Mouse (Mus musculus): ENCODE data around the gene Defa25. TPM values are rescaled to one million over a fixed set of nuclear protein-coding genes. Genes with fewer than 3 reads are reported as not detected.
"Not testable (repeated sequence)": the region's sequence is repeated elsewhere in the genome, so short reads cannot be mapped to it uniquely, and the experiment has no call there.

The Defa25 gene
- polyA plus RNA-seq (2016; fragmentation: Nextera tagmentation; extraction: Ambion mirVana), result not detected in 2 replicates

- H3K27me3 ChIP-seq; ATAC-seq (ENCODE audit: insufficient number of reproducible peaks, insufficient read depth, low FRiP score, low TSS enrichment, low read depth); H3K4me1 ChIP-seq (replicated peaks); H3K9ac ChIP-seq (replicated peaks); H3K4me3 ChIP-seq (replicated peaks); H3K4me2 ChIP-seq; H3K27ac ChIP-seq; H3K9me3 ChIP-seq; H3K36me3 ChIP-seq: not testable (repeated sequence)
Observed at GRCm38 (mm10) chr8:21084142-21084541, at the start of gene Defa25. Gene Defa25 (plus strand): TSS chr8:21084442.

- not testable (repeated sequence) for ATAC-seq (ENCODE audit: insufficient number of reproducible peaks, insufficient read depth, low FRiP score, low TSS enrichment, low read depth); H3K27ac ChIP-seq; H3K36me3 ChIP-seq; H3K9ac ChIP-seq (replicated peaks); H3K4me1 ChIP-seq (replicated peaks); H3K4me3 ChIP-seq (replicated peaks); H3K27me3 ChIP-seq; H3K9me3 ChIP-seq; H3K4me2 ChIP-seq
- WGBS, result no CpG with 5 or more reads among the region's 1 CpGs
Observed at GRCm38 (mm10) chr8:21054747-21055146, 29.5 kb upstream of the Defa25 start, which contains the start of gene Defa23. Gene Defa23 (plus strand): TSS chr8:21055047.

- not testable (repeated sequence) for H3K27me3 ChIP-seq; H3K27ac ChIP-seq; H3K9ac ChIP-seq (replicated peaks); H3K4me3 ChIP-seq (replicated peaks); H3K4me1 ChIP-seq (replicated peaks); H3K4me2 ChIP-seq; H3K36me3 ChIP-seq; ATAC-seq (ENCODE audit: insufficient number of reproducible peaks, insufficient read depth, low FRiP score, low TSS enrichment, low read depth); H3K9me3 ChIP-seq
- 93% methylated on average over 1 of the region's 1 CpGs for WGBS
Observed at GRCm38 (mm10) chr8:21064738-21065137, 19.5 kb upstream of the Defa25 start, which contains the start of gene Defa35. Gene Defa35 (plus strand): TSS chr8:21065038.

GRCm38 (mm10) chr8:21093106-21093505 lies 8.9 kb downstream of the Defa25 start:
- WGBS, result 39% methylated on average over 4 of the region's 4 CpGs
- no peak overlapping the region for H3K4me2 ChIP-seq
- H3K4me3 ChIP-seq (replicated peaks), result no peak overlapping the region
- H3K27ac ChIP-seq, result no peak overlapping the region
- H3K9me3 ChIP-seq, result 0 out of 2 replicates have a peak, but pooled peaks cover 2% of the 10 kb centered on the region
- H3K4me1 ChIP-seq (replicated peaks), result no peaks in the 10 kb centered on the region
- ATAC-seq (ENCODE audit: insufficient number of reproducible peaks, insufficient read depth, low FRiP score, low TSS enrichment, low read depth), result no peak
- H3K36me3 ChIP-seq, result no peaks in the 10 kb centered on the region
- H3K27me3 ChIP-seq, result no peaks in the 10 kb centered on the region
- H3K9ac ChIP-seq (replicated peaks), result no peak overlapping the region

GRCm38 (mm10) chr8:21095950-21096349 lies 11.7 kb downstream of the Defa25 start, which contains the start of gene Gm14851:
Gene Gm14851 (minus strand): TSS chr8:21096050.
- not testable (repeated sequence) for H3K4me1 ChIP-seq (replicated peaks); ATAC-seq (ENCODE audit: insufficient number of reproducible peaks, insufficient read depth, low FRiP score, low TSS enrichment, low read depth); H3K4me3 ChIP-seq (replicated peaks); H3K27ac ChIP-seq; H3K9ac ChIP-seq (replicated peaks); H3K36me3 ChIP-seq; H3K9me3 ChIP-seq; H3K4me2 ChIP-seq; H3K27me3 ChIP-seq
- 67% methylated on average over 1 of the region's 2 CpGs for WGBS

- not testable (repeated sequence) for H3K36me3 ChIP-seq; ATAC-seq (ENCODE audit: insufficient number of reproducible peaks, insufficient read depth, low FRiP score, low TSS enrichment, low read depth); H3K27ac ChIP-seq; H3K27me3 ChIP-seq; H3K9ac ChIP-seq (replicated peaks); H3K4me2 ChIP-seq; H3K4me1 ChIP-seq (replicated peaks); H3K4me3 ChIP-seq (replicated peaks)
- peaks cover 13% of the 10 kb centered on the region; the same call in 1 of the 2 replicates for H3K9me3 ChIP-seq
- WGBS, result 63% methylated on average over 3 of the region's 3 CpGs
Observed at GRCm38 (mm10) chr8:21134342-21134741, 50.1 kb downstream of the Defa25 start, which contains the start of gene Defa30. Gene Defa30 (plus strand): TSS chr8:21134642.

Other genes starting within 250 kb of the Defa25 start
- not detected in 2 replicates for gene Defb33, start 191.8 kb upstream of the Defa25 start, polyA plus RNA-seq (2016; fragmentation: Nextera tagmentation; extraction: Ambion mirVana)
- not detected in 2 replicates for gene Gm15056, start 181.8 kb upstream of the Defa25 start, polyA plus RNA-seq (2016; fragmentation: Nextera tagmentation; extraction: Ambion mirVana)
- gene Gm6040, start 162.4 kb upstream of the Defa25 start, polyA plus RNA-seq (2016; fragmentation: Nextera tagmentation; extraction: Ambion mirVana), result not detected in 2 replicates
- not detected in 2 replicates for gene AY761185, start 139.7 kb upstream of the Defa25 start, polyA plus RNA-seq (2016; fragmentation: Nextera tagmentation; extraction: Ambion mirVana)
- not detected in 2 replicates for gene Defa21, start 58.9 kb upstream of the Defa25 start, polyA plus RNA-seq (2016; fragmentation: Nextera tagmentation; extraction: Ambion mirVana)
- gene Defa23, start 29.4 kb upstream of the Defa25 start, polyA plus RNA-seq (2016; fragmentation: Nextera tagmentation; extraction: Ambion mirVana), result not detected in 2 replicates
- not detected in 2 replicates for gene Defa35, start 19.4 kb upstream of the Defa25 start, polyA plus RNA-seq (2016; fragmentation: Nextera tagmentation; extraction: Ambion mirVana)
- not detected in 2 replicates for gene Gm14851, start 11.6 kb downstream of the Defa25 start, polyA plus RNA-seq (2016; fragmentation: Nextera tagmentation; extraction: Ambion mirVana)
- not detected in 2 replicates for gene Defa30, start 50.2 kb downstream of the Defa25 start, polyA plus RNA-seq (2016; fragmentation: Nextera tagmentation; extraction: Ambion mirVana)
- gene Defa22, start 77.8 kb downstream of the Defa25 start, polyA plus RNA-seq (2016; fragmentation: Nextera tagmentation; extraction: Ambion mirVana), result not detected in 2 replicates
- not detected in 2 replicates for gene Defa31, start 107.2 kb downstream of the Defa25 start, polyA plus RNA-seq (2016; fragmentation: Nextera tagmentation; extraction: Ambion mirVana)
- not detected in 2 replicates for gene Gm15293, start 117.1 kb downstream of the Defa25 start, polyA plus RNA-seq (2016; fragmentation: Nextera tagmentation; extraction: Ambion mirVana)
- gene Gm15292, start 165.3 kb downstream of the Defa25 start, polyA plus RNA-seq (2016; fragmentation: Nextera tagmentation; extraction: Ambion mirVana), result not detected in 2 replicates
- not detected in 2 replicates for gene Defa27, start 231.1 kb downstream of the Defa25 start, polyA plus RNA-seq (2016; fragmentation: Nextera tagmentation; extraction: Ambion mirVana)
- gene Defa29, start 242.6 kb downstream of the Defa25 start, polyA plus RNA-seq (2016; fragmentation: Nextera tagmentation; extraction: Ambion mirVana), result not detected in 2 replicates

Data from limb, embryonic 12.5 days (tissue).